Mouse (Mus musculus) olfactory bulb, adult 2 months (tissue): Measurements from ENCODE around the gene Mdc1.

Source experiments
- CTCF ChIP-seq: fragments of 200-500 bp; IDR thresholded peaks from 2 replicates; pipeline ENCODE4 v1.5.1; 2012; ENCODE audit warnings: low read depth, mild to moderate bottlenecking, low read length, moderate library complexity; ENCODE audit not compliant: insufficient read depth
- POLR2A ChIP-seq: fragments of 200-500 bp; IDR thresholded peaks from 2 replicates; pipeline ENCODE4 v1.6.1; 2012; ENCODE audit warnings: mild to moderate bottlenecking, low read depth, low read length, moderate library complexity; ENCODE audit not compliant: insufficient read depth

GRCm38 (mm10) chr17:35840561-35840960 is 754 bp upstream of the Mdc1 start:
- no peak for TF ChIP-seq CTCF
- TF ChIP-seq POLR2A = no peak
